Mouse (Mus musculus): Measurements from ENCODE around the gene Fam213a. TPM values are rescaled to one million over a fixed set of nuclear protein-coding genes. Genes with fewer than 3 reads are reported as not detected.

Fam213a gene
- polyA plus RNA-seq, 1 experiment, result 66.8 TPM

DNA sequence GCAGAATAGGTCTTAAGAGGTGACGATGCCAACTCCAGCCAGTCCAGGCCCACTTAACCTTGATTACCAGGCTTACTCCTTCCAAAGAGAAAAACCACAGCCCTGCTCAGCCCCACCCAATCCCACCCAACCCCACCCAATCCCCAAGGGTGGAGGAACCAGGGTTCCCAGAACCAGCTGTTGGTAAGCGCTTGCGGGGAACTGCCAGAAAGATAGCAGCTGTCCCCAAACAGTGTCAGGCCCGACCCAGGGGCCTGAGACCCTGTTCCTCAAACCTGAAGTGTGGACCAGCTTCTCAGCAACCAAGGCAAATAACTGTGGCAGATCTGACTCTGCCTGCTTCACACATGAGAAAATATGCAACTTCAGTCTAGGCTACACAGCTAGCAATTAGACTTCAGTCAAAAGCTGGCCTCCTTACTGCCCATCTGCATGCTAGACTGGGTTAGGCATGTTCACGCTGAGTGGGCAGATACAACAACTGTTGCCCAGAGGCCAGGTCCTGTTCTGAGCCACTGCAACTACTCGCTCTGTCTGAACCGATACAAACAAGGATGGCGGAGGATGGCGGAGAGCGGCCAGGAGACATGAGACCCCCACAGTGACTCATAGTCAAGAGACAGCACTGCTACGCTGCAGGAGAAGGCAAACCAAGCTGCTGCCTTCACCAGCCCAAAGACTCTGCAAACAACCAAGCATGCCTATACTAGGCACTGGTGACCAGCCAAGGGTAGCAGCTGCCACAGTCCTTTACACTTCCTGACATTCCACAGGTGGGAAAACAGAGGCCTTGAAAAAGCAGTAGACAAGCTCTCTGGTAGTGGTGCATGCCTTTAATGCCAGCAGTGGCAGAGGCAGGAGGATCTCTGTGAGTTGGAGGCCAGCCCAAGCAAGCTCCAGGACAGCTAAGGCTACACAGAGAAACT lies 51.0 kb downstream of the Fam213a start:
- DNase-seq (ENCODE audit: low read depth), result no peak

DNA sequence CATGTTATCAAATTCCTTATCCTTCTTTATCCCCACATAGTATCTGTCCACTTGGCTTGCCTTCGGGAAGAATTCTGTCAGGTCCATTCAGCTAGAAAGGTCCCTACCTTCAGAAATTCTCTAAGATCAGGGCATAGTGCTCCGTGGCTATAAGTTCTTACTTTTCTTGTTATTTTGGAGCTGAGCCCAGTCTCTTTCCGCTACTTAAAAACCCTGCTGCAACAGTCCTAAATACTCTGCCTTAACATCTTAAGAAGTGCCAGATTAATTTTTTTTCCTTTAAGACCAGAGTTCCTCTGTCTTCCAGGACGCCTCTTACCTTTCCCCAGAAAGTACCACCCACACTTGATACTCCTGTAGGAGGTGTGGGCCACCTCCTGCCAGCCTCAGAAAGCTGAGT lies 53.4 kb downstream of the Fam213a start:
- no peak for DNase-seq (ENCODE audit: low read depth)

DNA sequence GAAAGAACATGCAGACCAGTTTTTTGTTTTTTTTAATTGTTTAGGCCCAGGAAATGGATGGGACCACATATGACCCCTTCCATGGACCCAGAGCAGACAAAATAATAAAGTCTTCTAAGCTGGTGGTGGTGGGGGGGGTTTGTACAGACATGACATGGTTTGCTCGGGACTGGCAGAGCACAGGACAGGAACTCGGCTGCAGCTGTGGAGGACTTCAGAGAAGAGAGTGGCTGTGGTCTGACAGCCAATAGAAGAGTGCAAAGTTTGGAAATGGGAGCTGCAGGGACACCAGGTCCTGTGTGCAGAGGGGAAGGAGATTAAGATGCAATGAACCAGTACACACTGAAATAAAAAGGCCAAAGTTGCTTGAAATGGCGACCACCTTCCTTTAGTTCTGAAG lies 54.0 kb downstream of the Fam213a start:
- no peak for DNase-seq (ENCODE audit: low read depth)

DNA sequence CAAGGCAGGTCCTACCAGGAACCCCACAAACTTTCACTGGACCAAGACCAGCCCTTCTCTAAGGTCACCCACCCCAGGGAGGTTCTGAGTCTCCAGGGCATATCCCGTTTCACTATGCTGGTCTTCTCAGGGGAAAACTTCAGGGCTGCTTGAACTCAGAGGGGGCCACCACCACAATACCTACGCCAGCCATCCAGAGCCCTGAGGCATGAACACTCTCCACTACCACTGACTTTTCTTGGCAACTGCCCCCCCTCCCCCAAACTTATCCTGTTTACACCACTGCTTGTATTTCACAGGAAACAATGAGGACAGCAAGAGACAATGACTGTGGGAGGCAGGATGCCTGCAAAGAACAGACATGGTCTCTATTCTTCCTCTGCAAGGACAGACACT lies 54.6 kb downstream of the Fam213a start:
- DNase-seq (ENCODE audit: low read depth), result no peak

DNA sequence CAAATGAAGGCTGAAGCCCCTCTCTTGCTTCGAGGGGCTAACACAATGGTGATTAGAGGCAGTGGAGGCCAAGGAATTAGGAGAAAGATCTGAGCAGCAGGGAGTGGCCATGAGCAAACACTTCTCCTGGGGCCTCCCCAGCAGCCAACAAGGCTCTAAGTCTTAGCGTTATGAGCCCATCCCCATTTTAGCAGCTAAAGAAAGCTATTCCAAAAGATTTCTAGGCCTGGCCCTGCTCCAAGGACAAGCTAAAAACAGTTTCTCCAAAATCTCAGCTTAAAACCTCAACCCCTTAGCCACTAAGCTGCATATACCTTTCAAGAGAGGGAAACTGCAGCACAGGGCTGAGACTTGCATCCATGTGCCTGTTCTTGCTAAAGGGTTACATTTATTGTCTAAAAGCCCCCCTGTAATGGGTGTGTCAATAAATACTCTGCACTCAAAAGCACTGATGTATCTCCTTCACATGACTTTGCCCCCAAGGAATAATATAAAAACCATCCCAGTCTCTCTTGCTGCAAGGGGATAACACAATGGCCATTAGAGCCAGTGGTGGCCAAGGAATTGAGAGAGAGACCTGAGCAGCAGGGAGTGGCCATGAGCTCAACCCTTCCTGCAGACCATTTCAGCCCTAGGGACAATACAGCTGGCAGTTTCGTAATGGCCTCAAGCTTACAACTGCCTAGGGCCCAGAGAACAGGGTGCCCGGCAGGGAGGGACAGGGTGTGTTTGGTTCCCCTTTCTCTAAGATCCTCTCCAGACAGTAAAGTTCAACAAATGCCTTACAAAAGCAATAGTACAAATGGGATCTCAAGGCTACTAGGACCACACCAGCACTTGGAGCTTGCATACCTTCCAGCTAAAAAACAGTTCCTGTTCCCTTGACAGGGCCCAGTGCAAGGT lies 55.3 kb downstream of the Fam213a start:
- DNase-seq (ENCODE audit: low read depth), result no peak

DNA sequence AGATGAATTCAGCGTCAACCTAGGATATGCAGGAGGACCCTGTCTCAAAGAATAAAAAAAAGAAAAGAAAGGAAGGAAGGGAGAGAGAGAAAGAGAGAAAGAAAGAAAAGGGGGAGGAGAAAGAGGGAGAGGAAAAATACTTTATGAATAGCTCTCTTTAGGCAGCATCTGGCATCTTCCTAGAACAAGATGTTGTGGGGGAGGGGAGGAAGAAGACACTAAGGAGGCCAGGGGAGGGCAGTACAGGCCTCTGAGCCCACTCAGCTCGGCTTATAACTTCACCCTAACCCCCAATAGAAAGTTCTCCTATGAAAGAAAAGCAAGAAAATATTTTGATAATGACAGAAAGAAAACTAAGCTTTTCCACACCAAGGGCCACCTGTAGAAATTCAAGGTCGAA lies 56.0 kb downstream of the Fam213a start:
- no peak for DNase-seq (ENCODE audit: low read depth)

DNA sequence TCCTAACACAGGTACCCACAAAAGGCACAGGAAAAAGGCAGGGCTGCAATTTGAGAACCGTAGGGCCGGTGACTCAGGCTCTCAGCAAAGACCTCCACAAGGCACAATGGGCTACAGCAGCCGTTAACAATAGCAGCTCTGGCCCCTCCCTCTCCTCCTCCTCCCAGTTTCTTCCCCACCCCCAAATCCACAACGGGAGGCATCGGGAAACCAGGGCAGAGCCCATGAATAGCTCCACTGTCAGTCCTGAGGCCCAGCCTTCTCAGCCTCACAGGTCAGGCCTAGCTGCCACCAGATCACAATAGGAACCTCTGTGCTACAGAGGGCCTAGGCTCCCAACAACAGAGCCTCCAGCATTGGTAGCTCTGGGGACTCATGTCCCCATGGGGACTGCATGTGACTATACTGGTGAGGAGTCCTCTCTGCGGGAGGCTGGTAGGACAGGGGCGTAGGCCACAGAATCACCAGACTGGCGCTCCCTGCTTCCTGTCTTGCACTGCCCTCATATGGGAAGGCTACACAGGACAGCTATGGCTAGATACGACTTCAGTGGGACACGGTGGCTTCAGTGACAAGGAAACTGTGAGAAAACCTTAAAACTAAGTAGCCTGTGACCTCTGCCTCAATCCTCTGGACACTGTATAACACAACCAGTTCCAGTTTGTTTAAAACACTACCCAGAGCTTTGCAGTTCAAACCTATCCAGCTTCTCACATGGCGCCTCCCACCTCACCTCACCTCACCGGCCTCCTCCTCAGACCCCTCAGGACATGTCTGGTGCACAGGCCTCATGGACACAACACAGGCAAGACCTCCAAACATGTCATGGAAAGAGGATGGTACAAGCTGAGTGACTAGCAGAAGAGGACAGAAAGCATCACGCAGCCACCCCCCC lies 57.1 kb downstream of the Fam213a start:
- no peak for DNase-seq (ENCODE audit: low read depth)

DNA sequence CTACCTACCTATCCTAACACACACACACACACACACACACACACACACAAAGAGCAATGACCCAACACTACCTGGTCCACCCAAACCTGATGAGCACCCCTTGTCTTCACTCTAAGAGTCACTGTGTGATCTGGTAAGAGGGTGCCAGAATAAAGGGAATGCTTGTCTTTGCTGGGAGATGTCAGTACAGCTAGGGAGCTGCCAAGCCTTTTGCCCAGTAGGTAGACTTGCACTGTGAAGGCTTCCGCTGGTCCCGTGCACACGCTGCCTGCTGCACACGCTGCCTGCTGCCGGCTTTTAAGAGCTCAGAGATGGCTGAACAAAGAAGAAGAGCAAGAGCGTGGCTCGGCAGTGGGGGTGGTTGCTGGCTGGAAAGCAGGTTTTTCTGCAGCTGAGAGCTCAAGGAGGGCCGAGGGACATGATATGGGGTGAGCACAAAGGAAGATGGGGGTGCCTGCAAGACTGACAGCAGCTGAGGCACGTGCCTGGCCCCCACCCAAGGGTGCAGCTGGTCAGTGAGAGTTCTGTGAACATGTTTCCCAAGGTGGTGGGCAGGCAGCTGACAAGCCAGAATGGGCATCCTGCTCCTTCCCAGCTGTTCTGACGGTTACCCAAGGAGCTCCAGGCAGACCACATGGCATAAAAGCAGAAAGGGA lies 57.9 kb downstream of the Fam213a start:
- no peak for DNase-seq (ENCODE audit: low read depth)

DNA sequence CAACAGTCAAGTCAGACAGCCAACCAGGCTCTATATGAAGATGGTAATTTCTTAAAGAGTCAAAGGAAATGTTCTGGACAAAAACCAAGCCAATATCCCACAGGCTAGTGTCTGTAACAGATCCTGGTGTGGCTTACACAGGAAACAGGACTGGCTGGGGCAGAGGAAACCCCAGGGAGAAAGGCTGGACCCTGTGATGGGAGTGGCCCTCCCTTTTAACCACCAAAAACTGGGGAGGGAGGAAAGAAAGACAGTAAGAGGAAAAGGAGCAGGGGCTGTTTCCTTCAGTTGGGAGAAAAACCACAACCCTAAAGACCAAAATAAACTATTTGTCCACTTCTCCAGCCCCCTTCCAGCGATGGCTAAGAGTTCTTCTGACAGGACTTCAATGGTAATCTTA lies 58.4 kb downstream of the Fam213a start:
- no peak for DNase-seq (ENCODE audit: low read depth)

DNA sequence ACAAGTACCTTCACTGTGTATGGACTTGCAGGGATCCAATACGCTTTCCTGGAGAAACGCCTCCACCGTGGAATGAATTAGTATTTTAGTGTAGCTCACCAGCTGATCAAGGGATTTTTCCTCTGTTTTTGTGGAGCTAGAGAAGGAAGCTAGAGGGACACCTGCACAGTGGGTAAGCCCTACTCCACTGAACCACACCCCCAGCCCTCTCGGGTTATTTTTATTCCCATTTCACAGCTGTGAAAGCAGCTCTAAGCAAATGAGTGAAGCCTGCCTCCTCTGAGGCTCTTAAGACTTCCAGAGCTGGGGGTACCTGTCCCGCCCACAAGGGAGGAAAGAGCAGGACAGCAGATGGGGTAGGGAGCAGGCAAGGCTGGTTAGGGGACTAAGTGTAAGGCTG lies 60.2 kb downstream of the Fam213a start:
- no peak for DNase-seq (ENCODE audit: low read depth)

DNA sequence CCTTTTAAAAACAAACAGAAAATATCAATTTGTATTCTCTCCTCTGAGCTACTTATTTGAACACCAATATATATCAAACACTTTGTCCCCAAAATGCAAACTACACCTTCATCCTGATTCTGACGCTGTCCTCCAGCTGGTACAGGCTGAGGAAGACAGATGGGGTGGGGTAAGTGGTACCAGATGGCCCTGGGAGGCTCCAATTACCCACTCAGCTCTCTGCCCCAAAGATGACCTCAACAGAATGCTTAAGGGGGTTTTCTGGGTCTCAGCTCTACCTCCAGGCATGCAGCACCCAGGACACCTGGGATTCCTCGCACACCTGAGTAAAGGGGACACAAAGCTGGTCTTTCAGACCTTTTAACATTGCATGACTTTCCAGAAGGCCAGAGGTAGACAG lies 60.9 kb downstream of the Fam213a start:
- no peak for DNase-seq (ENCODE audit: low read depth)

DNA sequence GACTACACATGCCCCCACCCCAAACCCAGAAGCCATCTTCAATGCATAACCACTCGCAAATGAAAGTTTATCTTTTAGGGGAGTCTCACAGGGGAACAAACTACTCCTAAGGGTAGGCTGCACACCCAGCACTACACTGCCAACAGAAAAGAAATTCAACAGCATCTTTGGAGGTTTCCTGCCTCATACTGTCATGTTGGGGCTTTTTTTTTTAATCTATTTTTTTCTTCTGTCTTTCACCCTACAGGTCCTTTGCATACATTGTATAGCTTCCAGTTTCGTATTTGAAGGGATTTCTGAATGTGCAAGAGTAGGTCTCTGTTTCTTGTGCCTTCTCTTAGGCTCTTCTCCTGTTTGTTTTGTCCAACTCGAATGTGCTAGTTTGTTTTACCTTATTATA lies 61.3 kb downstream of the Fam213a start:
- no peak for DNase-seq (ENCODE audit: low read depth)

DNA sequence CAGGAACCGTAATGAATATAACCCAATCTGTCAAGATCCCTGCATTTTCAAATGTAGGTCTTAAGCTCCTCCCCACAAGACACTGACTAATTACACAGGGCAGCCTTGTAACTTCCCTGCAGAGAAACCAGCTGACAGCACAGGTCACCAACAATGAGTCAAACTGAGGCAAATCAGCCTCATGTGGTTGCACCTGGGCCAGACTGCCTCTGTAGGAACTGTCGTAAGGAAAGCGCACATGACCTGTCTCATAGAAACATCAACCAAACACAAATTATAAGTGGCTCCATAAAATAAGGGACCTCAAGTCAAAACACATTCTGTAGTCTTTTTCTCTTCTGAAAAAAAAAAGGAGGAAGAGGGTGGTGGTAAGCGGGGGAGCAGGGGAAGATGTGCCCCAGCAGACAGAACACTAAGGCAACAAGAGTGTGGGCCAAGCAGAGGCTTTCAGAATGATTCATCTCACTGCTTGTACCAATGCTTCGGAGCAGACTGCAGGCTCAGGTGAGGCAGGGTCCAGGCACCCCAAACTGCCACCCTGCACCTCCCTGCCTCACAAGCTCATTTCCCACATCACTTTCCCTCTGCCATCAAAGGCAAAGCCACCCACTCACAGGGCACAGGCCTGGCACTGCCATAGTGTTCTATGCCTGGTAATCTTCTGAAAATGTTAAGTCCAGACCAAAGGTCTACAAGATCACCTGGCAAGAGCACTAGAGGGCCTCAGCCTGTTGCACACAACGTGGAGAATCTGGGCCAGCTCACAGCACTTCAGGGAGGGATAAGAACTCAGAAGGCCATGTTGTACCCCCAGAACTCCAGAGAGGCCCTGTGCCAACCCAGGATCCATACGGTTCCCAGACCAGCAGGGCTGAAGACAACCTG lies 63.6 kb downstream of the Fam213a start:
- no peak for DNase-seq (ENCODE audit: low read depth)

DNA sequence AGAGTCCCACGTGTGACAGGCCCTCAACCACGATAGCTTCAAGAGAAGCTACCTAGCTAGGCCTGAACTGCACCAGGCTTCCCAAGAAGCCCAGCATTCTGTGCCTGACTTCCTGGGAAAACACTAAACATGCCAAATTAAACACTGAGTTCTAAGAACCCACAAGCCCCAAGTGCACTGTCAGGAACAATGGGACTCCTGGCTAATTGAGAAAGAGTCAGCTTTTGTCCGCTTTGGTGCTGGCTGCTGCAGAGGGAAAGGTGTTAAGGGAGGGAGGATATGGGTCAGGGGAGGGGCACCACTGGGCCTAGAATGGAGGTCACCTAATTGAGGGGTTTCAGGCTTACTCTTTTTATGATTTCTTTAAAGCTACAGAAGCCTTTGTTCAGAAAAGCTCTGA lies 64.5 kb downstream of the Fam213a start:
- no peak for DNase-seq (ENCODE audit: low read depth)

DNA sequence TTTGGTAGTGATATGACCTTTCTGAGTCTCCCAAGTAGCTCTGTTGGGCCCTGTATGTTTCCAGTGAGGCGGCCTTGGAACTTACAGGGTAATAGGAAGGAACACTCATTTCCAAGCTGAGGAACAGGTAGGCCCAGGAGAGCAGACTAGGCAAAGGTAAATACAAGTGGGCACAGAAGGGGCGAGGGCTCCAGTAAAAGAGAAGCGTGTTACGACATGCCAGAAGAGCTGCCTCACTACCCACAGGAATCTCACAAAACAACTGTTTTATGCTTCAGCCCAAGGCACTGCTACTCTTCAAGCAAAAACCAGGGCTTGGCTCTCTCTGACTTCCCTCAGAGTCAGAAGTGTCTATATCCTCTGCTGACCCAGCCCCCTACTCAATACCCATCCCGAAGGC lies 65.1 kb downstream of the Fam213a start:
- no peak for DNase-seq (ENCODE audit: low read depth)

DNA sequence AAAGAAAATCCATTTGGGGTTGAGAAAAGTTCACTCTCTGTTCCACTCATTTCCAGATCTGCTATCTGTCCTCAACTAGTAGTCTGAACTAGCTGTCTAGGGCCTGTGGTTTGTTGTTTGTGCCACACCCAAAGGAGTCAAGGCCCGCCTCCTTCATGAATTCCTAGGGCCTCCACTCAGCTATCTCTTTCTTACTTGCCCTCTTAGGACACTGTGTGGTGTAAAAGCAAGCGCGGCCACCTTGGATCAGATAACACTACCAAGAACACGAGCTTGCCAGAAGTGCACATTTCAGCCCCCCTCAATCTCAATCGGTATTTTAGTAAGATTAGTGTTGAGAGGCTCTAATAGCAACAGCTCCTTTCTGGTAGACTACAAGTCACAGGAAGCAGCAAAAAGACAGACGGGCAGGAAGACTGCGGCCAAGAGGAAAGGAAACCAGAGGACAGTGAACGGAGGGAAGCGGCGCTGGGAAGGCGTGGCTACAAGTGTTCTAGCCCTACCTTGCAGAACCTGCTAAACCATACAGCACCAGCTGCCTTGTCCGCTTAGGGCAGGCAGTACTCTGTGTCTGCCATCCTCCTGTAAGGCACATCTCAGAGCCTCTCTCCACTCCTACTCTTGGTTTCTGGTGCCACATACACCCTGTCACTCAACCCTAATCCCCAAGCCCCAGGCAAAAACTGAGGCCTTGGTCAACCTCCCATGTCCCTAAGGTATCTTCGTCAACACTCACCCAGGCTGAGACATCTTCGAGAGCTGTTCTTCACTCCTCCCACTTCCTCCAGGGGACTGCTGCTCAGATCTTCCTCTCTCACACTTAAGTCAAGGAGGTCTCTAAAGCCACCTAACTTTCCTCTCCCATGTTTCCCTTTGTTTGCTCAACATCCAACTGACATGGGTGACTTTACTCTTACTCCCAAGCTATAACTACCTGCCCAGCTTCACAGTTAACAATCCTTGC lies 65.9 kb downstream of the Fam213a start:
- DNase-seq (ENCODE audit: low read depth), result no peak

DNA sequence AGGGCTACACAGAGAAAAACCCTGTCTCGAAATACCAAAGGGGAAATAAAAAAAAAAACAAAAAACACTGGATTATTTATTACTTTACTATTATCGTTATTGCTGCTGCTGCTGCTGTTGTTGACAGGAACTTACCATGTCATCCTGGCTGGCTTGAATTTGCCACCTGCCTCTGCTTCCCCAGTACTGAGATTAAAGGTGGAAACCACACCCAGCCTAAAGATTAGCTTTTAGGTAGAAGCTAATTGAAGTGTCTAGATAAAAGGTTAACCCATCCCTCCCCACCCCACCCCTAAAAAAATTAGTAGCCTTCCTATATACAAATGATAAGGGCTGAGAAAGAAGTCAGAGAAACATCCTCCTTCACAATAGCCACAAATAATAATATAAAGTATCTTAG lies 69.8 kb downstream of the Fam213a start:
- no peak for DNase-seq (ENCODE audit: low read depth)
